Mouse (Mus musculus) liver, adult (tissue): Measurements from ENCODE around the gene Tnpo2.
A peak's percentile ranks its signal among the peaks of the same experiment; 100 is the strongest.

Experiments used
- GATA4 ChIP-seq: IDR thresholded peaks from 2 replicates; pipeline ENCODE4 v1.6.1; 2014; ENCODE audit warnings: mild to moderate bottlenecking, low read length; ENCODE audit not compliant: insufficient replicate concordance

Gene Tnpo2

GRCm38 (mm10) chr8:85037681-85038531 is 1.2 kb downstream of the Tnpo2 start:
- TF ChIP-seq GATA4: no peak

DNA sequence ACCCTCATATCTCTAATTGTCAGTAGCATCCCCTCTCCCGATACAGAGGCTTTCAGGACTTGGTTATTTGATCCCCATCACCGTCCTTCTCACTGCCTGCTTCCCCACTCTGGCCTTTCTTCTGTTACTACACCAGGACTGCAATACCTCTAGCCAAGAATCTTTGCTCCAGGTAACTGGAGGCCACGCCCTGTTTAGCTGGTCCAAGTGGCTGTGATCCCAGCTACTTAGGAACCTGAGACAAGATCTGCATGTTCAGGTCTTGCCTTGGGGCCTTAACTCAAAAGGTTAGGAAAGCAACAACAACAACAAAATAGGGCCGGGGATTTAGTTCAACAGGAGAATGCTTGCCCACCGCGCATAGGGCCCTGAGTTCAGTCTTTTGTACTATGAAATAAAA is 6.9 kb downstream of the Tnpo2 start:
- TF ChIP-seq GATA4: no peak

DNA sequence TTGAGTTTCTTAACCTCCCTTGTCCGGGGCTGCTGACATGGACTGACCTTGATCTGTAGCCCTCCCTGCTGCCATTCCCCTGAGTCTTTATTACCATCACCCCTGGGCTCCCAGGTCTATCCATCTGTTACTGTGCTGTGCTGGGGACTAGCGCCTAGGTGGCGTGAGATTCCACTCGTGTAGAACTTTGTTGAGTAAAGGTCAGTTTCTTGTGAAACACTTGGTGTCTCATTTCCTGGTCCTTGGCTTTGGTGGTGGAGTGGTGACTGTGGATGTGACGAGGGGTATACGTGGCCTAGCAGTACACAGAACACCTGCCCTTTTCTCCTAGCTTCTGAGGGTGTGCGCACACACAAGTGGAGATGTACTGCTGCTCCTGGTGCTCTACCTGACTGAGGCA is 20.7 kb downstream of the Tnpo2 start:
- TF ChIP-seq GATA4: no peak

GRCm38 (mm10) chr8:85059879-85060616 is 23.3 kb downstream of the Tnpo2 start, which contains the start of gene Fbxw9:
TSS of gene Fbxw9 (plus strand) at chr8:85060055.
- TF ChIP-seq GATA4: no peak

GRCm38 (mm10) chr8:85062603-85063002 is 25.9 kb downstream of the Tnpo2 start:
- peak; percentile 84 for TF ChIP-seq GATA4

DNA sequence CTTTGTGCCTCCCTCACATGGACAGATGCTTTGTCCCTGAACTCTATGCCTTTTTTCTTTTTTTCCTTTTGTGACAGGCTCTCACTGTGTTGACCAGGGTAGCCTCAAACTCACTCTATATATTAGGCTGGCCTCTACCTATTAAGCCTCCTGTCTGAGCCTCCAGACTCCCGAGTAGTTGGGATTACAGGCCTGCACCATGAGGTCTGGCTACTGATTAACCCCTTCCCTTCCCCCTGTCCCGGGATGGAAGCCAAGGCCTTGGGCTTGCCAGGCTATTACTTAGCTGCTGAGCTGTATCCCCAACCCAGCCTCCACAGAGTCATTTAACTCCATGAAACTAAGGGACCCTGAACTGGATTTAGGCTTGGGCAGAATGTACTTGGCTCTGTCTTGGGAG is 28.5 kb downstream of the Tnpo2 start:
- TF ChIP-seq GATA4: peak; percentile 70; the same call in 1 of the 2 replicates

DNA sequence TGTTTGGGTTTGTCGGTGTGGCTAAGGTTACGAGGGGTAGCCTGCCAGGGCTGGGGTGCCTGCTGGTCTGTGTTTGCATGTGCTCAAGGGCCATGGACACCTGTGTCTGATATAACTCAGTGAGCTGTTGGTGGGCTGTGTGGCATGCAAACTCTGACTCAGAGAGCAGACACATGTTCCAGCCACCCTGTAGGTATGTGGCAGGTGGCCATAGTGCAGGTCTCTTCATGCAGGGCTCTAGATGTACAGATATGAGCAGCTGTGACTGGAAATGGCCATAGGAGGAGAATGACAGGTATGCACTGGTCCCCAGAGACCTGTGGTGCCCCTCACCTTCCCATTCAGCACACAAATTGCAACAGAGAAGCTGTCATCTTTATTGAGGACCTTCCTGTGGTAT is 30.4 kb downstream of the Tnpo2 start:
- TF ChIP-seq GATA4: no peak

DNA sequence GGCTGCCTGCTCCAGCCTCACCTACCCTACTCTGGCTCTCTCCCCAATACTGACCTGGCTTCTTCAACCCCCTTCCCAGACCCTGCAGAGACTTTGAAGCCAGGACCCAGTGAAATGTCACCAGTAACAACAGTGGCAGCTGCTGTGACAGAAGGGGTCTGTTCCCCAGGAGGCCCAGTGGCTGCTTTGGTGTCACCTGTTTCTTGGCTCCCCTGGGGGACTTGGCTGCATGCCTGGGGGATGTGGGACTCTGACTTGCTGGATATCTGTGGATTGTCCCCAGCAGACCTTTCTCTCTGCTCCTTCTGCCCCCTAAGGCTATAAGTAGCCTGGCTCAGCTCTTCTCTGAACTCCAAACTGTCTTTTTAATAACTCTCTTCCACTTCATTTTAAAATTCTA is 31.3 kb downstream of the Tnpo2 start, which contains the start of gene Gm5741:
Gm5741 (minus strand) TSS at position 1 of the 400 bp plus-strand sequence.
- TF ChIP-seq GATA4: no peak

GRCm38 (mm10) chr8:85071041-85071440 is 34.3 kb downstream of the Tnpo2 start:
- TF ChIP-seq GATA4: no peak

- TF ChIP-seq GATA4: no peak; the same call in 1 of the 2 replicates
Observed at GRCm38 (mm10) chr8:85071514-85072281, 35.0 kb downstream of the Tnpo2 start, which contains the start of gene Dhps. TSS of gene Dhps (plus strand) at chr8:85071757.

- no peak for TF ChIP-seq GATA4
Observed at GRCm38 (mm10) chr8:85072364-85072929, 35.7 kb downstream of the Tnpo2 start.

GRCm38 (mm10) chr8:85073041-85073612 is 36.4 kb downstream of the Tnpo2 start:
- no peak for TF ChIP-seq GATA4

- no peak for TF ChIP-seq GATA4
Observed at GRCm38 (mm10) chr8:85074167-85074566, 37.5 kb downstream of the Tnpo2 start.

GRCm38 (mm10) chr8:85074617-85075016 is 37.9 kb downstream of the Tnpo2 start:
- no peak for TF ChIP-seq GATA4

- no peak for TF ChIP-seq GATA4
Observed at GRCm38 (mm10) chr8:85076001-85076400, 39.3 kb downstream of the Tnpo2 start.

DNA sequence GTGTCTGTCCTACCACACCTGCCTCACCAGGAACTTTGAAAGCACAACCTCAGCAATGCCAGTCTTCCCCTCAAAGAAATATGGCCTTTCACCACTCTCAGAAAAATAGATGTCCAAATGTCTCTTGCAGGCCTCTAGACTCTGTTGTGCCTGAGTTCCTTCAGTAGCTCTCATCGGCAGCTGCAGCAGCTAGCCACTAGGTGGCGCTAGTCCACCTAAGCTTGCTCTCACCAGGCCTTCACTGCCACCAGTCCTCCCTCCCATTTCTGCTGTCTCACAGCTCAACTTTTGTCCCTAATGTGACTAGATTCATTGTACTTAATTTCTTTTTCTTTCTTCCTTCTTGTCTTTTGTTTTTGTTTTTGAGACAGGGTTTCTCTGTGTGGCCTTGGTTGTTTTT is 40.3 kb downstream of the Tnpo2 start:
- TF ChIP-seq GATA4: no peak
